Mouse (Mus musculus) E14TG2a.4 (cell line): Measurements from ENCODE around the gene Med13l.
"Not testable (repeated sequence)": the region's sequence is repeated elsewhere in the genome, so short reads cannot be mapped to it uniquely, and the experiment has no call there.

Experiments
- H3K27me3 ChIP-seq: 2 replicates; pipeline ENCODE4 v1.6.1; 2014; ENCODE audit warnings: low read length, control low read depth; ENCODE audit not compliant: insufficient read depth
- H3K36me3 ChIP-seq: 2 replicates; pipeline ENCODE4 v1.6.1; 2014; ENCODE audit warnings: low read length, control low read depth; ENCODE audit not compliant: insufficient read depth
- H3K4me1 ChIP-seq: replicated peaks from 2 replicates; pipeline ENCODE4 v1.6.1; 2014; ENCODE audit warnings: low read depth, low read length, control low read depth
- H3K4me3 ChIP-seq: replicated peaks from 2 replicates; pipeline ENCODE4 v1.5.1; 2014; ENCODE audit warnings: mild to moderate bottlenecking, low read length
- H3K9me3 ChIP-seq: 2 replicates; pipeline ENCODE4 v1.6.1; 2014; ENCODE audit warnings: low read length, control low read depth
- CTCF ChIP-seq: conservative IDR thresholded peaks from 2 replicates; pipeline ENCODE4 v1.5.1; 2014; ENCODE audit warnings: low read length
- NANOG ChIP-seq: IDR thresholded peaks from 2 replicates; pipeline ENCODE4 v1.6.1; 2014; ENCODE audit warnings: borderline replicate concordance, low read length, mixed read lengths
- POU5F1 ChIP-seq: IDR thresholded peaks from 2 replicates; pipeline ENCODE4 v1.6.1; 2014; ENCODE audit warnings: low read length, borderline replicate concordance

The Med13l gene

DNA sequence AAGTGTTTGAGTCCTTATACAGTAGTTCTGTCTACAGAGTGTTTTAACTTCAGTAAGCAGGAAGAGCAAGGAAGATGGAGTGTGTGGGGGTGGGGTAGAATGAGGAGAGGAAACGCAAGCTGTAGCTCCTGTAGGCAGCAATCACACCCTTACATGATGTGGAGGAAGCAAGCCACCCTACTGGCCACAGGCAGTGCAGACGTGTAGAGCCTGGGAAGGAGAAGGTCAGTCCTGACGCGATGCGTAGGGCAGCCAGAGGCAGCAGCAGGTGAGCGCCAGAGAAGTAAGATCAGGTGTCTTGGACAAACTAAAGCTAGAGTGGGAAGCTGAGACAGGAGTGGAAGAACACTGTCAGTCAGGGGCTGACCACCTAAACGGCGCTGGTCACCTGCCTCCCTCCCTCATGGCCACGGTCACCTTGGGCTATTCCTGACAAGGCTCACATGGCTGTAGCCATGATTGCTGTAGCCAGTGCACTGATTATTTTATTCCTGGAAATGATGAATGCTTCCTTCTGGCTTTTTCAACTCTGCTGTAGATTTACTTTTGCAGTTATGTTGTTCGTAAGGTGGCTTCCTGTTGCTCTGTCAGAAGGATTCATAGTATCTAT, 84.8 kb downstream of the Med13l start:
- Histone ChIP-seq H3K27me3 (no peaks in the 10 kb centered on the region), H3K36me3 (peaks cover 4% of the 10 kb centered on the region; the same call in 1 of the 2 replicates), H3K4me3 (no peak overlapping the region), H3K9me3 (no peaks in the 10 kb centered on the region), H3K4me1 (peaks cover 79% of the 10 kb centered on the region)
- TF ChIP-seq CTCF, result no peak
- TF ChIP-seq POU5F1, result no peak
- TF ChIP-seq NANOG, result no peak

- peaks cover 4% of the 10 kb centered on the region; the same call in 1 of the 2 replicates for H3K36me3 ChIP-seq
- H3K9me3 ChIP-seq, result no peaks in the 10 kb centered on the region
- TF ChIP-seq POU5F1 (no peak), CTCF (no peak), NANOG (no peak)
- no peak overlapping the region for H3K4me3 ChIP-seq
- H3K4me1 ChIP-seq, result peaks cover 82% of the 10 kb centered on the region
- no peaks in the 10 kb centered on the region for H3K27me3 ChIP-seq
These were observed 86.4 kb downstream of the Med13l start for GRCm38 (mm10) chr5:118646897-118647296.

GRCm38 (mm10) chr5:118647384-118647783, 86.9 kb downstream of the Med13l start:
- peaks cover 4% of the 10 kb centered on the region; the same call in 1 of the 2 replicates for H3K36me3 ChIP-seq
- TF ChIP-seq CTCF (no peak), NANOG (no peak), POU5F1 (no peak)
- no peaks in the 10 kb centered on the region for H3K27me3 ChIP-seq
- H3K9me3 ChIP-seq, result no peaks in the 10 kb centered on the region
- H3K4me3 ChIP-seq, result 0 out of 2 replicates have a peak overlapping the region, but pooled peaks have one; percentile 10
- H3K4me1 ChIP-seq, result peaks cover 86% of the 10 kb centered on the region

DNA sequence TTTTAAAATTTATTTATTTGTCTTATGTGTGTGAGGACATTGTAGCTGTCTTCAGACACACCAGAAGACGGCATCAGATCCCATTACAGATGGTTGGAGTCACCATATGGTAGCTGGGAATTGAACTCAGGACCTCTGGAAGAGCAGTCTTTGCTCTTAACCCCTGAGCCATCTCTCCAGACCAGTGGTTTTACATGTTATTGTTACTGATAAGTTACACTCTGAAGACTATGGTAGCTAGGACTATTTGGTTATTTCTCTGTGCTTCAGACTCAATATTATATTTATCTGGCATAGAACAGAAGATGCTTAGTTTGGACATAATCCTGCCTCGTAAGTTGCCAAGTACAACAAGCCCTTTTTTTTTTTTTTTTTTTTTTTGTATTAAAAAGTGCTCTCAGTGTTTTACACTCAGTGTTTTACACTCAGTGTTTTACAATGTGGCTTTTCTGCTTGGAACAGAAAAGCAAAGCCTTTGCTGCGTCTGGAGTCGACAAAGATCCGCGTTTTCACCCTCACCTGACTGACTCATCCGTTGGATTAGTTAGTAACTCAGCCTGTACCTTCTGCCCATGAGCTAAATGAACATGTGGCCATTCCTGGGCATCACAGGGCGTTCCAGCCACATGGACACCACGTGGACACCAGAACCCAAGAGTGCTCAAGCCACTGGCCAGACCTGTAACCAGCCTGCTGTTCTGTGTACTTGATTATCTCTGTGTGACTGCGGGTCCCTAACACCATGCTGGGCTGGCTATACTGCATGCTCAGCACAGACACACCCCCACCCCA, 88.9 kb downstream of the Med13l start:
- H3K27me3 ChIP-seq, result no peaks in the 10 kb centered on the region
- H3K36me3 ChIP-seq, result peaks cover 4% of the 10 kb centered on the region; the same call in 1 of the 2 replicates
- H3K9me3 ChIP-seq, result no peaks in the 10 kb centered on the region
- H3K4me3 ChIP-seq, result no peak overlapping the region
- peaks cover 83% of the 10 kb centered on the region for H3K4me1 ChIP-seq
- TF ChIP-seq POU5F1, result no peak

DNA sequence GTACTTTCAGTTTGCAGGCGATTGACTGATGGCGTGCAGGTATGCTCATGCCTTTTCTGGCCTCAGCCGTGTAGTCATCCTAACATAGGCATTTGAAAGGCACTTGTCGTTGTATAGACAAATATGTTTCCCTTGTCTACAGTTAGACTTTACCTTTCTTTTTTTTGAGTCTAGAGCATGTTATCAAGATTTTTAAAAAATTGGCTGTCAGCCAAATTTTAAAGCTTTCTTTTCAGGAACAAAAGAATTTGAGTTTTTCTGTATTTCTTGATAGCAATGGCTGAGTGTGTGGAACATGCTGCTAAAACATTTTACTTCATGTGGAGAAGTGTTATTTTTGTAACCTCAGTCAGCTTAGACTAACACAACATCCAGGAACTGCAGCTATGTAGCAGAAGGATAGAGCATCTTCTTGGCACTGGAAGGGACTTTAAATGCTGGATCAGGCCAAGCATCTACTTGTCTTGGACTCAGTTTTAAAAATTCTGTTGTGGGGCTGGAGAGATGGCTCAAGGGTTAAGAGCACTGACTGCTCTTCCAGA, 89.6 kb downstream of the Med13l start:
- Histone ChIP-seq H3K36me3 (peaks cover 5% of the 10 kb centered on the region; the same call in 1 of the 2 replicates), H3K4me1 (peaks cover 81% of the 10 kb centered on the region), H3K27me3 (no peaks in the 10 kb centered on the region), H3K4me3 (no peak overlapping the region), H3K9me3 (no peaks in the 10 kb centered on the region)
- no peak for TF ChIP-seq NANOG

GRCm38 (mm10) chr5:118650746-118651145, 90.3 kb downstream of the Med13l start:
- Histone ChIP-seq H3K4me1 (peaks cover 80% of the 10 kb centered on the region), H3K9me3 (no peaks in the 10 kb centered on the region), H3K4me3 (no peak overlapping the region), H3K27me3 (no peaks in the 10 kb centered on the region), H3K36me3 (peaks cover 11% of the 10 kb centered on the region)
- TF ChIP-seq CTCF (no peak), NANOG (no peak), POU5F1 (no peak)

DNA sequence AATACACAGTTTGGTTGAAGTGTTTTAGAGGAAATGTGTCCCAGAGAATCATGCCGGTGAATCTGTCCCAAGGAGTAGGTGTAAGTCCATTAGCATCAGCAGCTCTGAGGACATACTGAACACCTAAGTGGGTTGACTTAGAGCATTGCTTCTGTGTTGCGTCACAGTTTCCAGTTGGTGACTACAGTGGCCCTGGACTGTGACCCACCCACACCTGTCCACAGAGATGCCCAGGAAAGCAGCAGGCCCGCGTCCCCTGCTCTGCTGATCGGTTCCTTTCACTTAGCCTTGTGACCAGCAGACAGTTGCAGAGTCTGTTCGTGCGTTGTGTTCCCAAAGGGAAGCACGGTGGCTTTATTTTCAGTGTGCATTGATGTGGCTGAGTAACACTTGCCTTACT, 92.1 kb downstream of the Med13l start:
- Histone ChIP-seq H3K27me3 (no peaks in the 10 kb centered on the region), H3K36me3 (peaks cover 24% of the 10 kb centered on the region)

DNA sequence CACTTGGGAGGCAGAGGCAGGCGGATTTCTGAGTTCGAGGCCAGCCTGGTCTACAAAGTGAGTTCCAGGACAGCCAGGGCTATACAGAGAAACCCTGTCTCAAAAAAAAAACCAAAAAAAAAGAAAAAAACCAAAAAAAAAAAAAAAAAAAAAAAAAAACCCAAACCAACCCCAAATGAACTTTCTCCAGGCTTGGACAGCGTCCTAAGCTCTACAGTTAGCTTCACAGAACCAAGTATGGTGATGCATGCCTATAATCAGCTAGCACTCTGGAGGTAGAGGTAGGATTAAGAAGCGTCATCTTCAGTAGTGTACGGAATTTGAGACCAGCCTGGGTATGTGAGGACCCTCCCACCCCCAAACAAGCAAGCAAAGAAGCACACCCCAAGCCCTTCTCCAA, 92.6 kb downstream of the Med13l start:
- Histone ChIP-seq H3K4me1 (peaks cover 70% of the 10 kb centered on the region), H3K36me3 (peaks cover 28% of the 10 kb centered on the region)
- H3K9me3 ChIP-seq, H3K27me3 ChIP-seq, H3K4me3 ChIP-seq: not testable (repeated sequence)

More for the DNA sequence above, 92.1 kb downstream of the Med13l start:
- TF ChIP-seq NANOG (no peak), CTCF (no peak), POU5F1 (no peak)
- Histone ChIP-seq H3K9me3 (no peaks in the 10 kb centered on the region), H3K4me3 (no peak overlapping the region), H3K4me1 (peaks cover 75% of the 10 kb centered on the region)

- Histone ChIP-seq H3K4me1 (peaks cover 68% of the 10 kb centered on the region), H3K27me3 (no peaks in the 10 kb centered on the region), H3K36me3 (peaks cover 31% of the 10 kb centered on the region), H3K9me3 (no peaks in the 10 kb centered on the region), H3K4me3 (no peak overlapping the region)
- no peak for TF ChIP-seq NANOG
- no peak for TF ChIP-seq CTCF
- no peak for TF ChIP-seq POU5F1
These were observed 94.1 kb downstream of the Med13l start for GRCm38 (mm10) chr5:118654599-118654998.
